Mouse (Mus musculus) urinary bladder, adult 18-20 months (tissue): Measurements from ENCODE around the gene Olfr1370.
"Not testable (repeated sequence)": the region's sequence is repeated elsewhere in the genome, so short reads cannot be mapped to it uniquely, and the experiment has no call there.

Experiments used
- DNase-seq, 2 experiments: peaks; one replicate each; pipeline ENCODE4 v3.0.0; 2022; ENCODE audit warnings: low spot score in 2 of 2, mixed read lengths in 2 of 2

Olfr1370 gene

GRCm38 (mm10) chr13:21074847-21075246, at the start of gene Olfr1370:
Gene Olfr1370, minus strand, starts transcription at chr13:21074947.
- DNase-seq, result no peak

- no peak for DNase-seq
Measured at GRCm38 (mm10) chr13:21114121-21114520, 39.4 kb upstream of the Olfr1370 start.

GRCm38 (mm10) chr13:21111183-21111582, 36.4 kb upstream of the Olfr1370 start, which contains the start of gene Olfr1369-ps1:
Gene Olfr1369-ps1, plus strand, starts transcription at chr13:21111483.
- DNase-seq, result not testable (repeated sequence)

- no peak for DNase-seq
Measured at GRCm38 (mm10) chr13:21110441-21110840, 35.7 kb upstream of the Olfr1370 start.

- DNase-seq, result no peak
Measured at GRCm38 (mm10) chr13:21109759-21110158, 35.0 kb upstream of the Olfr1370 start.

- no peak for DNase-seq
Measured at GRCm38 (mm10) chr13:21082686-21083085, 7.9 kb upstream of the Olfr1370 start.

GRCm38 (mm10) chr13:21066021-21066420, 8.7 kb downstream of the Olfr1370 start:
- no peak for DNase-seq

GRCm38 (mm10) chr13:21050118-21050517, 24.6 kb downstream of the Olfr1370 start:
- no peak for DNase-seq

GRCm38 (mm10) chr13:21040589-21041199, 34.1 kb downstream of the Olfr1370 start:
- no peak for DNase-seq

- DNase-seq, result no peak
Measured at GRCm38 (mm10) chr13:21035981-21036380, 38.8 kb downstream of the Olfr1370 start.

GRCm38 (mm10) chr13:21035011-21035410, 39.7 kb downstream of the Olfr1370 start:
- no peak for DNase-seq

- DNase-seq, result no peak
Measured at GRCm38 (mm10) chr13:21033176-21033575, 41.6 kb downstream of the Olfr1370 start.

GRCm38 (mm10) chr13:21024831-21025230, 49.9 kb downstream of the Olfr1370 start:
- DNase-seq, result no peak
